ENCODE assay signal across 8 mouse cellular contexts in genomic region chr3:151001881-151002412, GRCm38 (mm10).
DNase-seq lines count a peak whose midpoint lies in the region; ATAC-seq and TF ChIP-seq lines count a peak whose summit lies in the region.

No protein-coding gene starts in this region.

- H3K9me3 ChIP-seq in liver, embryonic 11.5 days (ENCODE audit: control insufficient read depth, low read length), result no peaks in the 10 kb centered on the region
- no peaks in the 10 kb centered on the region for H3K9me3 ChIP-seq in midbrain, postnatal 0 days (ENCODE audit: low read length)

- WGBS in liver, adult 2 months, result 28% methylated on average over 6 of the region's 6 CpGs
- WGBS in liver, embryonic 11.5 days, result 29% methylated on average over 6 of the region's 6 CpGs
- WGBS in midbrain, postnatal 0 days, result 29% methylated on average over 6 of the region's 6 CpGs

- H3K79me2 ChIP-seq in liver, adult 2 months (ENCODE audit: control insufficient read depth, insufficient read depth, low read length), result no peaks in the 10 kb centered on the region

- peak; percentile 21; the same call in 1 of the 2 replicates for TF ChIP-seq CTCF in liver, adult 2 months (IDR thresholded peaks at IDR 0.05; ENCODE audit: low read depth, low read length)
- TF ChIP-seq CTCF in midbrain, postnatal 0 days (IDR thresholded peaks at IDR 0.05), result peak; percentile 87

- H3K4me1 ChIP-seq in liver, adult 2 months (ENCODE audit: control insufficient read depth, insufficient read depth, low read length), result no peaks in the 10 kb centered on the region
- H3K4me1 ChIP-seq in liver, embryonic 11.5 days (replicated peaks; ENCODE audit: control insufficient read depth, insufficient read depth, low read length), result no peaks in the 10 kb centered on the region
- no peaks in the 10 kb centered on the region for H3K4me1 ChIP-seq in midbrain, postnatal 0 days (ENCODE audit: insufficient read depth, low read length)

- no peak overlapping the region for H3K4me2 ChIP-seq in liver, embryonic 11.5 days
- no peak overlapping the region for H3K4me2 ChIP-seq in midbrain, postnatal 0 days (ENCODE audit: low read depth, low read length, poor library complexity, severe bottlenecking)

- H3K27me3 ChIP-seq in liver, adult 2 months (ENCODE audit: control insufficient read depth, insufficient read depth, low read length), result no peaks in the 10 kb centered on the region
- no peaks in the 10 kb centered on the region for H3K27me3 ChIP-seq in liver, embryonic 11.5 days (replicated peaks; ENCODE audit: control insufficient read depth, insufficient read depth, low read length)
- no peaks in the 10 kb centered on the region for H3K27me3 ChIP-seq in midbrain, postnatal 0 days (ENCODE audit: insufficient read depth, low read length)

- no peak for TF ChIP-seq POLR2A in liver, adult 2 months (IDR thresholded peaks at IDR 0.05; ENCODE audit: extremely low read depth, insufficient read depth, low read length)

- H3K27ac ChIP-seq in liver, adult 2 months (replicated peaks; ENCODE audit: insufficient read depth, low read depth, low read length), result no peak overlapping the region
- H3K27ac ChIP-seq in liver, embryonic 11.5 days (ENCODE audit: low read depth, low read length), result no peak overlapping the region
- no peak overlapping the region for H3K27ac ChIP-seq in midbrain, postnatal 0 days (ENCODE audit: low read depth, low read length)

- ATAC-seq in liver, embryonic 11.5 days (replicated peaks; ENCODE audit: low FRiP score), result no peak
- no peak for ATAC-seq in midbrain, postnatal 0 days (ENCODE audit: low FRiP score)

- DNase-seq in adrenal gland, postnatal 10 days, result peak; percentile 40
- no peak for DNase-seq in adrenal gland, adult 8-10 months
- DNase-seq in liver, adult 2 months (ENCODE audit: extremely low read depth, low read depth, low spot score), result peak; percentile 5
- no peak for DNase-seq in liver, embryonic 11.5 days (ENCODE audit: low spot score)
- DNase-seq in embryo, embryonic 11.5 days (ENCODE audit: low read depth, low spot score), result peak; percentile 8
- peak; percentile 14 for DNase-seq in left cerebral cortex, adult 11 months (ENCODE audit: low spot score)
- DNase-seq in midbrain, postnatal 0 days (ENCODE audit: low spot score), result peak; percentile 87
- DNase-seq in gastrocnemius, postnatal 4 days (ENCODE audit: low spot score in 2 of 2), result no peak

- H3K4me3 ChIP-seq in liver, adult 2 months (ENCODE audit: insufficient read depth, low read depth, low read length), result no peak overlapping the region
- H3K4me3 ChIP-seq in liver, embryonic 11.5 days (ENCODE audit: low read depth, low read length), result no peak overlapping the region
- no peak overlapping the region for H3K4me3 ChIP-seq in midbrain, postnatal 0 days (ENCODE audit: low read depth, low read length)

- no peaks in the 10 kb centered on the region for H3K36me3 ChIP-seq in liver, adult 2 months (ENCODE audit: control insufficient read depth, insufficient read depth, low read length)
- H3K36me3 ChIP-seq in liver, embryonic 11.5 days (ENCODE audit: control insufficient read depth, insufficient read depth, low read length), result no peaks in the 10 kb centered on the region
- H3K36me3 ChIP-seq in midbrain, postnatal 0 days (ENCODE audit: insufficient read depth, low read length), result no peaks in the 10 kb centered on the region

- H3K9ac ChIP-seq in liver, adult 2 months (ENCODE audit: low read depth, low read length), result no peak overlapping the region
- no peak overlapping the region for H3K9ac ChIP-seq in liver, embryonic 11.5 days (ENCODE audit: low read depth, low read length)
- H3K9ac ChIP-seq in midbrain, postnatal 0 days (replicated peaks; ENCODE audit: low read length, poor library complexity, severe bottlenecking), result no peak overlapping the region

Comparison
In these comparisons a context has a peak if more than half of its experiments do, and no peak if none do; other contexts are left out.
1. DNase-seq: peak in adrenal gland, postnatal 10 days (single experiment), liver, adult 2 months (single experiment), embryo, embryonic 11.5 days (single experiment), left cerebral cortex, adult 11 months (single experiment) and midbrain, postnatal 0 days (single experiment); none in adrenal gland, adult 8-10 months (single experiment), liver, embryonic 11.5 days (single experiment) and gastrocnemius, postnatal 4 days (0 of 2).